ENCODE assay signal across 1 mouse cellular context in genomic region chr2:130641351-130642025, GRCm38 (mm10).
TF ChIP-seq lines count a peak whose summit lies in the region.

No protein-coding gene starts in this region.

TF ChIP-seq in CH12.LX, 34 proteins besides CTCF, POLR2A, EP300 and RAD21 (continued from another document):
- TF ChIP-seq ZNF384 (IDR thresholded peaks at IDR 0.05; ENCODE audit: low read depth, low read length) (no peak), MEF2A (IDR thresholded peaks at IDR 0.05; ENCODE audit: borderline replicate concordance, low read depth, low read length) (no peak), NELFE (IDR thresholded peaks at IDR 0.05; ENCODE audit: low read depth, low read length) (no peak)
